Mouse (Mus musculus) limb, embryonic 14.5 days (tissue): Measurements from ENCODE around the gene Olfr76. TPM values are rescaled to one million over a fixed set of nuclear protein-coding genes. Genes with fewer than 3 reads are reported as not detected.
"Not testable (repeated sequence)": the region's sequence is repeated elsewhere in the genome, so short reads cannot be mapped to it uniquely, and the experiment has no call there.

Experiments used
- ATAC-seq: fragments of 200-750 bp; cut with Nextera tagmentation; 2 replicates; pipeline ENCODE4 v1.8.0; 2017; ENCODE audit warnings: low read depth, moderate number of reproducible peaks, moderate TSS enrichment; ENCODE audit not compliant: low FRiP score
- DNase-seq: peaks from one replicate; pipeline ENCODE4 v3.0.0-alpha.2; 2015; ENCODE audit warnings: low spot score
- H3K27ac ChIP-seq: fragments of 300-500 bp; sonication (generic); replicated peaks from 2 replicates; pipeline ENCODE4 v1.5.1; 2014; ENCODE audit warnings: low read depth, mild to moderate bottlenecking, low read length, moderate library complexity, mixed read lengths
- H3K27me3 ChIP-seq: fragments of 300-500 bp; sonication (generic); 2 replicates; pipeline ENCODE4 v1.6.1; 2014; ENCODE audit warnings: low read length, mixed read lengths; ENCODE audit not compliant: control insufficient read depth, insufficient read depth
- H3K36me3 ChIP-seq: fragments of 300-500 bp; sonication (generic); 2 replicates; pipeline ENCODE4 v1.6.1; 2014; ENCODE audit warnings: mild to moderate bottlenecking, low read length, moderate library complexity, mixed read lengths; ENCODE audit not compliant: control insufficient read depth, insufficient read depth
- H3K4me1 ChIP-seq: fragments of 300-500 bp; sonication (generic); 2 replicates; pipeline ENCODE4 v1.6.1; 2014; ENCODE audit warnings: antibody characterized with exemption, low read length, mixed read lengths; ENCODE audit not compliant: control insufficient read depth, insufficient read depth
- H3K4me2 ChIP-seq: fragments of 300-500 bp; sonication (generic); replicated peaks from 2 replicates; pipeline ENCODE4 v1.6.1; 2014; ENCODE audit warnings: low read depth, mild to moderate bottlenecking, low read length, moderate library complexity; ENCODE audit not compliant: severe bottlenecking
- H3K4me3 ChIP-seq: fragments of 300-500 bp; sonication (generic); replicated peaks from 2 replicates; pipeline ENCODE4 v1.5.1; 2014; ENCODE audit warnings: low read length
- H3K9ac ChIP-seq: fragments of 300-500 bp; sonication (generic); 2 replicates; pipeline ENCODE4 v1.6.1; 2014; ENCODE audit warnings: mild to moderate bottlenecking, low read depth, low read length, moderate library complexity; ENCODE audit not compliant: severe bottlenecking
- H3K9me3 ChIP-seq: fragments of 300-500 bp; sonication (generic); 2 replicates; pipeline ENCODE4 v1.6.1; 2016; ENCODE audit warnings: low read length; ENCODE audit not compliant: control insufficient read depth
- POLR2A ChIP-seq: fragments of 200-500 bp; IDR thresholded peaks from 2 replicates; pipeline ENCODE4 v1.8.0; 2012; ENCODE audit warnings: inconsistent platforms, mild to moderate bottlenecking, moderate library complexity, borderline replicate concordance; ENCODE audit not compliant: insufficient read depth, insufficient read length; ENCODE audit errors: extremely low read depth
- WGBS: fragments of 180-500 bp; shearing (Covaris S2); extraction: QIAGEN DNeasy Blood & Tissue Kit; methylation state at CpG from one replicate; pipeline ENCODE4 v1.1.7; 2014; 5-methylcytosine and 5-hydroxymethylcytosine counted together
- polyA plus RNA-seq, 2 experiments: library from polyadenylated mRNA; depleted of rRNA in 1 of 2; stranded (reverse) in 1 of 2; unstranded in 1 of 2; fragments of >200 nt; fragmentation: Nextera tagmentation in 1 of 2; extraction: Ambion mirVana in 1 of 2; gene quantifications; 2 replicates each; pipeline versions ENCODE4 v1.2.1 to v1.2.3; 2012 to 2014

Gene Olfr76
- polyA plus RNA-seq (2012; rRNA removed), result not detected in 2 replicates
- polyA plus RNA-seq (2014; fragmentation: Nextera tagmentation; extraction: Ambion mirVana), result not detected in 2 replicates

- TF ChIP-seq POLR2A, result no peak
- Histone ChIP-seq H3K4me2 (no peak within 1 kb of the TSS), H3K27ac (no peak within 1 kb of the TSS), H3K9me3 (no peaks in the 10 kb centered on the region), H3K4me3 (no peak within 1 kb of the TSS), H3K9ac (no peak within 1 kb of the TSS), H3K27me3 (no peaks in the 10 kb centered on the region), H3K36me3 (no peaks in the 10 kb centered on the region), H3K4me1 (no peaks in the 10 kb centered on the region)
- WGBS, result 63% methylated on average over 3 of the region's 3 CpGs
- DNase-seq (no peak), ATAC-seq (no peak)
These were observed at the start of gene Olfr76 for GRCm38 (mm10) chr19:12123103-12123502. Gene Olfr76, minus strand, starts transcription at chr19:12123203.

GRCm38 (mm10) chr19:12170062-12170599 is 47.1 kb upstream of the Olfr76 start, which contains the start of gene Olfr1555-ps1:
Gene Olfr1555-ps1, minus strand, starts transcription at chr19:12170112.
- H3K9me3 ChIP-seq, H3K36me3 ChIP-seq, H3K27me3 ChIP-seq, H3K4me3 ChIP-seq, H3K4me1 ChIP-seq, ATAC-seq, H3K27ac ChIP-seq, DNase-seq, H3K4me2 ChIP-seq, H3K9ac ChIP-seq: not testable (repeated sequence)
- WGBS, result 48% methylated on average over 1 of the region's 1 CpGs

- ATAC-seq (no peak), DNase-seq (no peak)
- 84% methylated on average over 3 of the region's 3 CpGs for WGBS
- H3K9me3 ChIP-seq, result no peaks in the 10 kb centered on the region
- no peak overlapping the region for H3K4me3 ChIP-seq
- H3K27me3 ChIP-seq, result no peaks in the 10 kb centered on the region
- no peaks in the 10 kb centered on the region for H3K4me1 ChIP-seq
- no peak for TF ChIP-seq POLR2A
- H3K9ac ChIP-seq, result no peak overlapping the region
- H3K36me3 ChIP-seq, result no peaks in the 10 kb centered on the region
- H3K4me2 ChIP-seq, result no peak overlapping the region
- H3K27ac ChIP-seq, result no peak overlapping the region
These were observed 22.4 kb upstream of the Olfr76 start for GRCm38 (mm10) chr19:12145452-12145851.

- H3K4me2 ChIP-seq, result no peak overlapping the region
These were observed 20.4 kb upstream of the Olfr76 start for GRCm38 (mm10) chr19:12143356-12143755.

GRCm38 (mm10) chr19:12134289-12134688 is 11.3 kb upstream of the Olfr76 start:
- H3K27me3 ChIP-seq, result no peaks in the 10 kb centered on the region
- H3K4me1 ChIP-seq, result no peaks in the 10 kb centered on the region
- H3K9me3 ChIP-seq, result no peaks in the 10 kb centered on the region
- 35% methylated on average over 2 of the region's 2 CpGs for WGBS
- no peaks in the 10 kb centered on the region for H3K36me3 ChIP-seq
- H3K27ac ChIP-seq, result no peak overlapping the region
- no peak overlapping the region for H3K4me2 ChIP-seq
- no peak overlapping the region for H3K4me3 ChIP-seq
- ATAC-seq (no peak), DNase-seq (peak; percentile 29)
- H3K9ac ChIP-seq, result no peak overlapping the region
- TF ChIP-seq POLR2A, result no peak

More at GRCm38 (mm10) chr19:12143356-12143755, 20.4 kb upstream of the Olfr76 start:
- Histone ChIP-seq H3K27me3 (no peaks in the 10 kb centered on the region), H3K36me3 (no peaks in the 10 kb centered on the region), H3K4me1 (no peaks in the 10 kb centered on the region), H3K9ac (no peak overlapping the region), H3K27ac (no peak overlapping the region), H3K9me3 (no peaks in the 10 kb centered on the region), H3K4me3 (no peak overlapping the region)
- no peak for TF ChIP-seq POLR2A
- DNase-seq (peak; percentile 17), ATAC-seq (no peak)
- 23% methylated on average over 1 of the region's 1 CpGs for WGBS
